Mouse (Mus musculus) monocyte, adult 5-6 weeks (primary cell): ENCODE results near the gene Ash1l. TPM values are rescaled to one million over a fixed set of nuclear protein-coding genes. Genes with fewer than 3 reads are reported as not detected.

Experiments used
- ATAC-seq: fragments of 153-309, 156-312 bp; replicated peaks from 2 replicates; pipeline ENCODE4 v1.8.0; 2017; ENCODE audit warnings: mild to moderate bottlenecking; ENCODE audit not compliant: low TSS enrichment, insufficient number of reproducible peaks, severe bottlenecking, poor library complexity, low FRiP score
- total RNA-seq: library from RNA; stranded (forward); fragments of 200-1000, 200-491, 200-594 nt; gene quantifications from 3 replicates; pipeline ENCODE4 v1.2.3, GENCODE M21; 2017

Ash1l gene
- total RNA-seq, 1 experiment from 2014 or later = 41.7 TPM

- ATAC-seq = no peak
Measured at GRCm38 (mm10) chr3:89124241-89124640, 173.8 kb downstream of the Ash1l start.

- ATAC-seq = no peak
Measured at GRCm38 (mm10) chr3:89125981-89126380, 175.6 kb downstream of the Ash1l start.

Other genes starting within 250 kb of the Ash1l start
- gene Rit1, start 233.8 kb upstream of the Ash1l start, total RNA-seq = 49.6 to 61.6 TPM (median 59.0 TPM) in 3 replicates
- 3.3 to 9.0 TPM (median 3.9 TPM) in 3 replicates for gene Syt11, start 175.5 kb upstream of the Ash1l start, total RNA-seq
- gene Gon4l, start 115.4 kb upstream of the Ash1l start, total RNA-seq = 16.2 to 57.1 TPM (median 26.3 TPM) in 3 replicates
- gene Msto1, start 36.6 kb upstream of the Ash1l start, total RNA-seq = 8.1 to 11.7 TPM (median 11.6 TPM) in 3 replicates
- gene Dap3, start 559 bp downstream of the Ash1l start, total RNA-seq = 38.3 to 58.2 TPM (median 53.2 TPM) in 3 replicates
- 15.7 to 30.9 TPM (median 22.4 TPM) in 3 replicates for gene Rusc1, start 142.7 kb downstream of the Ash1l start, total RNA-seq
- gene Gm43738, start 150.5 kb downstream of the Ash1l start, total RNA-seq = not detected in 3 replicates
- 37.2 to 55.7 TPM (median 39.0 TPM) in 3 replicates for gene Fdps, start 151.3 kb downstream of the Ash1l start, total RNA-seq
- not detected in 3 replicates for gene Pklr, start 185.5 kb downstream of the Ash1l start, total RNA-seq
- not detected in 3 replicates for gene Hcn3, start 209.6 kb downstream of the Ash1l start, total RNA-seq
- gene Clk2, start 214.2 kb downstream of the Ash1l start, total RNA-seq = 81.2 to 140 TPM (median 118 TPM) in 3 replicates
- gene Scamp3, start 226.9 kb downstream of the Ash1l start, total RNA-seq = 23.2 to 55.0 TPM (median 23.6 TPM) in 3 replicates
- 4.9 to 45.4 TPM (median 15.8 TPM) in 3 replicates for gene Fam189b, start 232.5 kb downstream of the Ash1l start, total RNA-seq